Mouse (Mus musculus) common myeloid progenitor, adult 5-6 weeks (primary cell): Measurements from ENCODE around the gene Fndc7. TPM values are rescaled to one million over a fixed set of nuclear protein-coding genes. Genes with fewer than 3 reads are reported as not detected.
"Not testable (repeated sequence)": the region's sequence is repeated elsewhere in the genome, so short reads cannot be mapped to it uniquely, and the experiment has no call there.

Experiments used
- ATAC-seq: replicated peaks from 2 replicates; pipeline ENCODE4 v1.8.0; 2016; ENCODE audit warnings: low read depth, mild to moderate bottlenecking, moderate TSS enrichment, inconsistent platforms; ENCODE audit not compliant: poor library complexity, severe bottlenecking
- total RNA-seq: library from RNA; stranded (forward); fragments of 200-1000, 187-1606 nt; gene quantifications from 2 replicates; pipeline ENCODE4 v1.2.3, GENCODE M21; 2017

The Fndc7 gene
- total RNA-seq, 1 experiment from 2014 or later, result 0.37 TPM

DNA sequence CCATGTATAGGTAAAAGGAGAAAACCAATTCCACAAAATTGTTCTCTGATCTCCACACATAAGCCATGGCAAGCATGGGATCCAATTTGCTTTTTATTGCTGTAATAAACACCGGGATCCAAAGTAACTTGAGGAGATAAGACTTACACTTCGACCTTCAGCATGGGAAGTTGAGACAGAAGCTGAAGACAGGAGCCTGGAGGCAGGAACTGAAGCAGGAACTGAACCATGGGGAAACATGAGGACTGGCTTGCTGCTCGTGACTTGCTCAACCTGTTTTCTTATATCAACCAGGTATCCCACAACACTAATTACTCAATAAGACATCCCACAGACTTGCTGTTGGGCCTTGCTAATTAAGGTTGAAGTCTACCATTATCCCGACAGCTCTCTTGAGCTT is 3.1 kb upstream of the Fndc7 start:
- no peak for ATAC-seq

- ATAC-seq, result no peak
These were observed 2.3 kb upstream of the Fndc7 start for GRCm38 (mm10) chr3:108892080-108892479.

DNA sequence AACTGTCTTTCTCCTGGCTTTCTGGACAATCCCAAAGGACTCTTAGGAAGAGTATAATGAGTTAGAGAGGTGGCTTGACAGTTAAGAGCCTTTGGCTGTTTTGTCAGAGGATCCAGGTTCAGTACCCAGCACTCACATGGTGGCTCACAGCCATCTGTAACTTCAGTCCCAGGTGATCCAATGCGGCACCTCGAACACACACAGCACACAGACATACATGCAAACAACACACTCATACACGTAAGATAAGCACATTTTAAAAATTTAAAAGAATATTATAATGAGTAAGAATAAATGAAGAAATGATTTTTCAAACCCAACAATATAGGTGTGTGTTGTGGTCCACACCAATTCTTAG is 2.2 kb downstream of the Fndc7 start:
- no peak for ATAC-seq

- no peak for ATAC-seq
These were observed 2.7 kb downstream of the Fndc7 start for GRCm38 (mm10) chr3:108886934-108887617.

GRCm38 (mm10) chr3:108885686-108886530 is 3.9 kb downstream of the Fndc7 start:
- peak; percentile 88 for ATAC-seq

DNA sequence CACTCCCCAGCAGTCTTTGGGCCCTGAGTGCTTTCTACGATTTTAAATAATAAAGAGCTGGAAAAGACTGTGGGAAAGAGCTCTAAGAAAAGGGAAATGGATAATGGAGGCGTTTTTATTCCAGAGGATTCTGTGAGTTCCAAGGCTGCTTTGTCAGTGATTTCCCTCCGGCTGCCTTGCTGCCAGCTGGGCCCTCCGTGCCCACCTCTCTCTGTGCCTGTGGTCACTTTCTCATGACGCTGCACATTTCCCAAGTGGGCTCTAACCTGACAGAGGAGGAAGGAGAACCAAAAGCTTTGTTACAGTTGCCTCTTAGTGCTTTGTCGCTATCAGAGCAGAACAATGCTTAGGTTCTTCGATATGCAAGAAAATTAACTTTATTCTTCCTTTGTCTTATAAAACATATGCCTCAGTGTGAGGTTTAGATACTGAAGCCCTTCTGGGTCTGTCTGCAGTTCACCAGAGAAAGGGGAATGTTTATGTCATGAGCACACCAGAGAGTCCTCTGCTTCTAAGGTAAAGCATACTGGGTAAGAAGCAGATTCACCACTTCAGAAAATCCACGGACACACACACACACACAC is 5.0 kb downstream of the Fndc7 start:
- peak; percentile 40; the same call in 1 of the 2 replicates for ATAC-seq

GRCm38 (mm10) chr3:108883067-108883466 is 6.7 kb downstream of the Fndc7 start:
- ATAC-seq, result no peak

DNA sequence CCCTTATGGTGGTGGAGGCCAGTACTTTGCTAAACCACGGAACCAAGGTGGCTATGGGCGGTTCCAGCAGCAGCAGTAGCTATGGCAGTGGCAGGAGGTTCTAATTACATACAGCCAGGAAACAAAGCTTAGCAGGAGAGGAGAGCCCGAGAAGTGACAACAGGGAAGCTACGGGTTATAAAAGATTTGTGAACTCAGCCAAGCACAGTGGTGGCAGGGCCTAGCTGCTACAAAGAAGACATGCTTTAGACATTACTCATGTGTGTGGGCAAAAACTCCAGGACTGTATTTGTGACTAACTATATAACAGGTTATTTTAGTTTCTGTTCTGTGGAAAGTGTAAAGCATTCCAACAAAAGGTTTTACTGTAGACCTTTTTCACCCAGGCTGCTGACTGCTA is 7.9 kb downstream of the Fndc7 start:
- ATAC-seq, result not testable (repeated sequence)

DNA sequence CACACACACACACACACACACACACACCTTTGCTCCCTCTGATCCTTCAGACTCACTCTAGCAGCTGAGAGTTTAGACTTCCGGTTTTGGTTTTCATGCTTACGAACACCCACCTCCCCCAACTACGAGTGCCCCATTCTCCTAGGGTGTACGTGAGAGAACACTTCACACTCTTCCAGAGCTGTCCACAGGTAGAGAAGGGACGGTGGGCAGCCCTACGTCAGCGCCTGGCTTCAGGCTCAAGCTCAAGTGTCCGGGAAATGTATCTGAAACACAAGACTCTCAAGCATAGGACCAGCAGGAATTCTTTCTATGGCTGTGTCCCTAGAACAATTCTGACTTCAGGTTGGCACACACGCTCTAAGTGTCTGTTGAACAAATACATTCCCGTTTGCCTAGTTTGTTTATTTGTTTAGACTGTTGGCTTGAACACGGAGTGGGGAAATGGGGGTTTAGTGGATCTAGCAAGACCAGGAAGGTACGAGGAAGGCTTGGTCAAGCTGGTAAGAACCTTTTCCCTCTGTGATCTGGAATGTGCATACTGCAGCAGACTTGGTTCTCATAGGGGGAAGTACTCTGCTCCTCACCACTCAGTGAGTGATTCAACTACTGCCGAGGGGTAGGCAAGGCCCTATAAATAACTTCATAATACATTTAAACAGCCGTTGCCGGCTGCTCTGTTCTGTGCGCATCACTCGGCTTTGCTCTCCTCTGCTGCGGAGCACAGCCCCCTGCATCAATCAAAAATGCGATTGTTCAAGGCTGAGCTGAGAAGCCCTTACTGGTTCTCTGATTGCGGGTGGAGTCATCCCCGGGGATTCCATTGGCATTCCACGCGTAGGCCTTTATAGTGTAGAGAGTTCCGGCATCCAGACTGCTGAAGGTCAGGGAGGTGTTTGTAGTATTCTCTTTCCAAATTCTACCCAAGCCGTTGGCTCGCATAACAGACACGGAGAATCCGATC is 9.0 kb downstream of the Fndc7 start:
- ATAC-seq, result peak; percentile 28

DNA sequence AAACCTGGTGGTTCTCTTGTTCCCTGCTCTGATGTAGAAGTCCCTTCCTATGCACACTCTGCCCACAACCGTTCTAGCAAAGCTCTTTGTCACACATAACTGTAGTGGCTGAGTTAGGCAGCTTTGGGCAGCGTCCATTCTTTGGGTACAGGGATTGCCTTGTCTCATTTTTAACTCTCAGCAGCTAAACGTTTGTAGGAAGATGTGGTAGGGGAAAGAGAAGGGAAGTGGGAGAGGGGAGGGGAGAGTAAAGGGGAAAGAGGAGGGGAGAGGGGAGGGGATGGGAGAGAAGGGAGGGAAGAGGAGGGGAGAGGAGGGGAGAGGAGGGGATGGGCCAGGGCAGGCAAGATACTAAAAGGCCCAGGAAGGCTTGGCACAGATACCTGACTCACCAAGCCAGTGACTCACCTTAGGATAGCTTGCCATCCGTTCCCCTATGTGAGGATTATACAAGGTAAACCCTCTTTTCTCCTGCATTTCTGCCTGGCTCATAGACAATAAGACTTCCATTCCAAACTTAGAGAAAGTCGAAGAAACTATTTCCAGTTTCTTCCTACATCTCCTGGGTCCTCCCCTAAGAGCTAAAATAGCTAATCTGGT is 9.9 kb downstream of the Fndc7 start:
- ATAC-seq, result no peak

GRCm38 (mm10) chr3:108879129-108879528 is 10.7 kb downstream of the Fndc7 start:
- no peak for ATAC-seq

DNA sequence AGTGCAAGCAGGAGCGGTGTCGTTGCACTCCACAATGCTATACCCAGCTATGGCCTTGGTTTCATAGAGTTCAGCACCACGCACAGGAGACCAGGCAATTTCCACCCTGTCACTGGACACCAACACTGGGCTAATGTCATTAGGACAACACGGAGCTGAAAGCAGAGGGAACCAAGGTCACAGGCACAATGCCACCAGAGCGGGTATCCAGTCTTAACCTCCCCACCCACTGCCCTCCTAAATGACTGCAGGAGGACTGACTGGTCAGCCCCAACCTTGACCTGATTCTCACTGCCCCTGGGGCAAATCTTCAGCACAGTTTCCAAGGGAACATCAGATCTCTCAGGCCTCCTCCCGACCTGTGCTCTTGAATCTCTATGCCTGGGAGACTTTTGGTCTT is 19.2 kb downstream of the Fndc7 start:
- no peak for ATAC-seq

GRCm38 (mm10) chr3:108867449-108867848 is 22.4 kb downstream of the Fndc7 start:
- ATAC-seq, result no peak

DNA sequence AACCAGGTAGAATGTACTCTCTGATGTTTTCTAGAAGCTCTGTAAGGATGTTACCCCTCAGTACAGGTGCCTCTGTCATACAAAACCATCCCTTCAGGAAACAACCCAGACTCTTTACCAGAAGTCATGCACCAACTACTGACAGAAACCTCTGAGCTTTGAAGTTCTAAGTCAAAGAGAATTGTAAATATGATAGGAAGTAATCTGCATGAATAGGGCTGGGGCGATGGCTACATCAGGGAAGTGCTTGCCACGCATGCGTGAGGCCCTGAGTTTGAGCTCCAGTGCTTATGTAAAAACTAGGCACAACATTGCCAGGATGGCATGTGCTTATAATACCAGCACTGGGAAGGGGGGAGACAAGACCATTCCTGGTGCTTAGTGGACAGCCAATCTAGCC is 24.1 kb downstream of the Fndc7 start:
- no peak for ATAC-seq

DNA sequence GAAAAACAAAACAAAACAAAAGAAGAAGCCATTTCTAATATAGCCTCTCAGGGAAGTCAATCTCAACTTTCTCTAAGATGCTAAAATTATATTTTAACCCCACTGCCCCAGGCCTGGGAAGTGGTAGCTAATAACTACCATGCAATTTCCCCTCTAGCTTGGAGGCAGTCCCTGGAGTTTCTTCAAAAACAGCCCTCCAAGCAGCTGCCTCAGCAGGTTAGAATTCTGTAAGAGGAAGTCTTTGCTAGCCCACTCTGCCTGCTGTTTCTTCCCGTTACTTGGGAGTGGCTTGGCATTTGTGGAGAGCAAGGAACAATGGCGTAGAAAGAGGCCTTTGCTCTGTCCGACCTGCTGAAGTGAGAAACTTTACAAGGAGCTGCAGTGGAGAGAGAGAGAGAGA is 24.7 kb downstream of the Fndc7 start:
- peak; percentile 65; the same call in 1 of the 2 replicates for ATAC-seq

- no peak for ATAC-seq
These were observed 26.7 kb downstream of the Fndc7 start for GRCm38 (mm10) chr3:108863091-108863490.

GRCm38 (mm10) chr3:108862282-108862681 is 27.5 kb downstream of the Fndc7 start:
- ATAC-seq, result not testable (repeated sequence)

DNA sequence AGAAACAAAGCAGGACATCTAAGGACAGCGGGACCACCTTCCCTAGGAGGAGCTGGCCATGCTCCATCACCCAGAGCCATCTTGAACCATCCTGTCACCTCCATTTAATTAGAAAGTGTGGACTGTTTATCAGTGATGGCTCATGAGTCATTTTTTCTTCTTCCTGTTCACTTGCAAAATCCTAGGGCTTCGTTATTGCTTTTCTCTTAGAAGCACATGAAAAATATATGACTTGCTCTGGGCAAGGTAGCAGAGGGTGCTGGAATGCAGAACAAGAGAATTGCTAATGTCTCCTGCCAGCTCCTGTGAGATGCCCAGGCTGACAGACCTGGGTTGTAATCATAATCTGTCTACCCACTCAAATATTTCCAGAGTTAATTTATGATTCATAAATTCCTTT is 29.0 kb downstream of the Fndc7 start:
- ATAC-seq, result no peak

- ATAC-seq, result no peak
These were observed 31.5 kb downstream of the Fndc7 start for GRCm38 (mm10) chr3:108858231-108858770.
